Mouse (Mus musculus): ENCODE results near the gene Amigo1. TPM values are rescaled to one million over a fixed set of nuclear protein-coding genes. Genes with fewer than 3 reads are reported as not detected.
"Not testable (repeated sequence)": the region's sequence is repeated elsewhere in the genome, so short reads cannot be mapped to it uniquely, and the experiment has no call there.

The Amigo1 gene
- total RNA-seq, 4 experiments from 2014 or later: 30.3 to 36.5 (median 32.6) TPM

GRCm38 (mm10) chr3:108206731-108207375 is 20.7 kb downstream of the Amigo1 start:
- DNase-seq (ENCODE audit: low spot score in 2 of 2): no peak

GRCm38 (mm10) chr3:108209001-108209400 is 22.9 kb downstream of the Amigo1 start:
- no peak for DNase-seq (ENCODE audit: low spot score in 2 of 2)

- DNase-seq (ENCODE audit: low spot score in 2 of 2): no peak
These were observed 23.4 kb downstream of the Amigo1 start for GRCm38 (mm10) chr3:108209536-108209935.

DNA sequence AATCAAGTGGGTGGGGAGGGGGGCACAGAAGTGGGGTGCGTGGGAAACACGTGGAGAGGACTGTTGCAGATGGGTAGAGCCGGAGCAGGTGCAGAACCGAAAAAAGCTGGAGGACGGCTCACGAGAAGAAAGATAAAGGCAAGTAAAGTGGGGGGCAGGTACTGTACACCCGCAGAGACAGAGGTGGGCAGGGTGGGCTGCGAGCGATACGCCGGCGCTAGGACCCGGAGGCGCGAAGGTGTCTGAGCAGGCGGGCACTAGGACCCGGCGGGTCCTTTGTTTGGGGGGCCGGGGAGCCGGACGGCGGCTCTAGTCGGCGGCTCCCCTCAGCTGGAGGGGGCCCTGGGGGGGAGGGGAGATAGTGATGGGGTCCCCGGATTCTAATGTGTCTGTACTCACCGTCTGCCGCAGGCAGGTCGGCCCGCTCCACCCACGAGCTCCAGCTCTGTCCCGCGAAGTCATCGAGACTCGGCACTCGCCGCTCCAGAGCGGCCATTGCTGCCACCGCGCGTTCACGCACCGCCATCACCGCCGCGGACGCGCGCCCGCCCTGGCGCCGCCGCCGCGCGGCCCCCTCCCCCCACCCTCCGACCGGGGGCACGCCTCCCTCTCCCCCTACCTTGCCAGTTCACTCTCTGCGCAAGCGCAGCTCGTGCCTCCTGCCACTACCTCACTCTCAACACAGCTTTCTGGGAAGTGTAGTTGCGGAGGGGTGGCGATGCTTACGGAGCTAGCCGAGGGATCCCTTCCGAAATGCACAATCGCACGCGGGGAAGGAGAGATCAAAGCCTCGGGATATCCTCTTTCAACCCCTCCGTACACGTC is 24.0 kb downstream of the Amigo1 start:
- peak; percentile 88 to 94 for DNase-seq (ENCODE audit: low spot score in 2 of 2)

DNA sequence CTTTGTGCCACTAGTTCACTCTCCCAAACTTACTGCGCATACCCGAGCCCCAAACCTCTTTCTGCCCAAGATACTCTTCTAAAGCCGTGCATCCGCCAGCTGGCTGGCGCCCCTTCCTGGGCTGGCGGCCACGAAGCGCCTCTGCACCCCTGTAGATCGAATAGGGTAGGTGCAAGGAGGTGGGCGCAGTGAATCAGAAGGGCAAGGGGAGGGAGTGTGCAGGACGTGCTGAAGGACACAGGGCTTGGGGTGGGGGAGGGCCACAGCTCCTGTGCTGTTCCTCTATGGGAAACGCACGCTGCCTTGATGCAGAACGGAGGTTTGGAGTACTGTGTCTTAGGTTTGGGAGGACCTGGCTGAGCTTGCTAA is 24.6 kb downstream of the Amigo1 start, which contains the start of gene Atxn7l2:
TSS of gene Atxn7l2 (minus strand) at position 164 of the 369 bp plus-strand sequence.
- no peak for DNase-seq (ENCODE audit: low spot score in 2 of 2)

- no peak for DNase-seq (ENCODE audit: low spot score in 2 of 2)
These were observed 25.7 kb downstream of the Amigo1 start for GRCm38 (mm10) chr3:108211845-108212244.

GRCm38 (mm10) chr3:108212406-108212805 is 26.3 kb downstream of the Amigo1 start:
- DNase-seq (ENCODE audit: low spot score in 2 of 2): peak; percentile 75 to 87

DNA sequence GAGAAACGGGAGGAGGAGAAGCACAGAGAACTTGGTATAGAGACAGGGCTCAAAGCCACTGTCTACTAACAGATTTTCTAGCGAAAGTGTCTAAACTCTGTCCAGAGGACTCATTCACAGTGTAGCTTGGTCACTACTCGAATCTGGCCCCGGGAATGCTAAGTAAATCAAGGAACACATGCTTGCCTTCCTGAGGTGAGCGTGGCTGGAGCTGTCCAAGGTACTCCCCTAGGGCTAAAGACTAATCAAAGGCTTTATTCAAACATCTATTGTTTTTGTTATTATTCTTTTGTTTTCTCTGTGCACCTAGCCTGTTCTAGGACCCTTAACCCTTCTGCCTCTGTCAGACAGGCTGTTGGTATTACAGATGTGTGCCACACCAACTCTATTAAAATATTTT is 28.6 kb downstream of the Amigo1 start:
- DNase-seq (ENCODE audit: low spot score in 2 of 2): no peak

GRCm38 (mm10) chr3:108220661-108221060 is 34.5 kb downstream of the Amigo1 start:
- peak in 1 of 2 experiments; percentile 63 for DNase-seq (ENCODE audit: low spot score in 2 of 2)

DNA sequence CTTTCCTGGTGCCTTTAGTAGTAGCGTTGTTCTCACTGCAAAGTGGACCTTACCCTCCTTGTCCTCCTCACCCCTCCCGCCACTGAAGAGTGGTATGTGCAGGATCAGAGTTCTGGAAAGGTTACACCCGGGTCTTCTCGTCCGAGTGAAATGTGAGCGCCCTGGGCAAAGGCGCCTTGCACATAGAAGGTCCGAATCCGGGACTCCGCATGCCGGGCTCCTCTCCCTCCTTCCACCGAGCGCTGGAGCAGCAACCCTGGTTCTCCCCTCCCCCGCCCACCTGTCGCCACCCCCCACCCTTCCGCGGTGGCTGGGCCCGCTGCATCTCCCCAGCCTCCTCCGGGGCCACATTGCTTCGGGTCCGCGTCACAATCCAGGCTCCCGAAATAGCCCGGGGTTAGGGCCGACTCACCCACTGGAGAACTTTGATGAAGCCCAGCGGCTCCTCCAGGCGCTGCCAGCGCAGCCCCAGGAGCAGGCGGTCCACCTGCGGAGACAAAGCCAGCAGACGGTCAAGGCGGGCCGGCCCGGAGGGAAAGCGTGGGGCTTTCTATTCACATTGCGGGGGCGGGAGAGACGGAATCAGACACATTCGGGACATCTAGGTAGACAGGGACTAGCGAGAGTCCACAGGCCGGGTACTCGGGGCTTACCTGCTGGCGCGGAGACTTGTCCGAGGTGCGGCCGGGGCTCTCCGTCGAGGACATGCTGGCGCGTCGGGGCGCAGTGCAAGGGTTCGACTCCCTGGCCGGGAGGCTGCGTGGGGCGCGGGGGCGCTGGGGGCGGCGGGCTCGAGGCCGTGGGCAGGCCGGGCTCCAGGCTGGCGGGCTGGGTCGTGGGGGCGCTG is 39.8 kb downstream of the Amigo1 start:
- peak; percentile 73 to 83 for DNase-seq (ENCODE audit: low spot score in 2 of 2)

- DNase-seq (ENCODE audit: low spot score in 2 of 2): peak; percentile 69 to 85
These were observed 40.6 kb downstream of the Amigo1 start, which contains the start of gene Sypl2 for GRCm38 (mm10) chr3:108226558-108227350. Gene Sypl2, minus strand, starts transcription at chr3:108226648.

GRCm38 (mm10) chr3:108227521-108227920 is 41.4 kb downstream of the Amigo1 start:
- no peak for DNase-seq (ENCODE audit: low spot score in 2 of 2)

DNA sequence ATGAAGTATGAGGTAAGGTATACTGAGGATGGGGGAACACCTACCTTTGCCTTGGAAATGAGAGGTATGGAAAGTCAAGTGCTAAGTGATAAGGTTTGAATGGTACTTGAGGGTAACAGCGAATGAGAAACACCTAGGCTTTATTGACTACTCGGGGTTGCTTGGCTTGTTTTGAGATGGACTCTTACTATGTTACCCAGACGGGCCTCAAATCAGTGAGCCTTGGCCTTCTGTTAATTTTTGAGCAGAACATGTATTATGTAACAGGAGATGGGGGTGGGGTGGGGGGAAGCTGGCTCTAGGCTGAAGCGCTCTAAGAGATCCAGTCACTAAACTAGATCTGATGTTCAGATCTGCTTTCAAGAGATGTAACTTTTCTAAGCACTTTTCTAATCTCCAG is 45.5 kb downstream of the Amigo1 start:
- no peak for DNase-seq (ENCODE audit: low spot score in 2 of 2)

GRCm38 (mm10) chr3:108237474-108238102 is 51.5 kb downstream of the Amigo1 start:
- DNase-seq (ENCODE audit: low spot score in 2 of 2): not testable (repeated sequence)

DNA sequence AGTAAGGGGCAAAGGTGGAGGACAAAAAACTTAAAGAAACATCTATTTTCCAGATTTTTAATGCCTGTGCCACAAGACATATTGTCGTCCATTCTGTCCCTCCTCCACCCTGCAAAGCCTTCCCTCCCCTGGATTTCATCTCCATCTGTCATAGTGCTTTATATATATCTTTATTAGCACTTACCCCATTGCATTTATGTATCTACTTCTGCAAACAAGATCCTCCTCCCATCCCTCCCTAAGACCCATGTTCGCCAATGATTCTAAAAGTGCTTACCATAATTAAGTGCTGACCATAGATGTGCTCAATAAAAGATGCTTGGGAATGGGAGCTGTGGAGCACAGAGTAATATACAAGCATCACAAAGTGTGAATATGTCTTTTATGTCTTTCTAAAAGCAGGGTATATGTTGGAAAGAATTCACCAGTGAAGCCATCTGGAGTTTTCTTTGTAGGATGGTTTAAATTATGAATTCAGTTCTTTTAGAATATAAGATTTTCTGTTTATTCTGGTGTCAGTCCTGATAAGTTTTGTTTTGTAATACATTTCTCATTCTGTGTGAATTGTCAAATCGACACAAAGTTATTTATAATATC is 55.2 kb downstream of the Amigo1 start:
- no peak for DNase-seq (ENCODE audit: low spot score in 2 of 2)

Other genes with a start within 250 kb of the Amigo1 start
- gene Gstm6, start 242.6 kb upstream of the Amigo1 start, total RNA-seq (2022): under 1 TPM in 3 of 4 experiments, not detected in 1; 0.44 to 0.92 (median 0.67) TPM
- not detected for gene Gstm3, start 217.1 kb upstream of the Amigo1 start, total RNA-seq (2022)
- gene Gstm2, start 199.9 kb upstream of the Amigo1 start, total RNA-seq (2022): 100 to 1,000 TPM in 2 of 4 experiments, 10 to 100 TPM in 2; 78.6 to 144 (median 111) TPM
- gene Gstm1, start 168.4 kb upstream of the Amigo1 start, total RNA-seq (2022): 100 to 1,000 TPM; 166 to 199 (median 185) TPM
- gene Gstm4, start 141.4 kb upstream of the Amigo1 start, total RNA-seq (2022): 10 to 100 TPM; 11.7 to 18.7 (median 14.1) TPM
- 1 to 10 TPM; 3.1 to 4.4 (median 3.6) TPM for gene Ampd2, start 99.7 kb upstream of the Amigo1 start, total RNA-seq (2022)
- 1 to 10 TPM in 1 of 4 experiments, under 1 TPM in 3; 0.62 to 1.1 (median 0.82) TPM for gene Gnat2, start 93.5 kb upstream of the Amigo1 start, total RNA-seq (2022)
- gene Gnai3, start 40.2 kb upstream of the Amigo1 start, total RNA-seq (2022): 10 to 100 TPM in 3 of 4 experiments, 1 to 10 TPM in 1; 7.7 to 11.5 (median 10.5) TPM
- not detected for gene Gpr61, start 31.5 kb upstream of the Amigo1 start, total RNA-seq (2022)
- gene Cyb561d1, start 14.9 kb downstream of the Amigo1 start, total RNA-seq (2022): 1 to 10 TPM; 3.0 to 3.8 (median 3.4) TPM
- gene Atxn7l2, start 24.6 kb downstream of the Amigo1 start, total RNA-seq (2022): 1 to 10 TPM; 5.9 to 7.4 (median 6.6) TPM
- 100 to 1,000 TPM; 240 to 296 (median 244) TPM for gene Sypl2, start 40.3 kb downstream of the Amigo1 start, total RNA-seq (2022)
- gene Psma5, start 70.6 kb downstream of the Amigo1 start, total RNA-seq (2022): 10 to 100 TPM; 57.8 to 63.3 (median 60.8) TPM
- gene Sort1, start 97.7 kb downstream of the Amigo1 start, total RNA-seq (2022): 10 to 100 TPM; 50.2 to 56.6 (median 53.5) TPM
- not detected for gene Mybphl, start 178.6 kb downstream of the Amigo1 start, total RNA-seq (2022)
- not detected for gene Psrc1, start 197.5 kb downstream of the Amigo1 start, total RNA-seq (2022)
- gene Celsr2, start 229.2 kb downstream of the Amigo1 start, total RNA-seq (2022): 10 to 100 TPM in 2 of 4 experiments, 1 to 10 TPM in 2; 8.9 to 12.5 (median 9.6) TPM